Mouse (Mus musculus): Measurements from ENCODE around the gene Gm11115. TPM values are rescaled to one million over a fixed set of nuclear protein-coding genes. Genes with fewer than 3 reads are reported as not detected.

Gene Gm11115
- total RNA-seq (2015) (not detected in 2 replicates), total RNA-seq (2017) (not detected in 2 replicates)

- ATAC-seq (replicated peaks; ENCODE audit: poor library complexity): no peak
Measured at GRCm38 (mm10) chr5:88153999-88154398, at the start of gene Gm11115. TSS of gene Gm11115 (minus strand) at chr5:88154099.

GRCm38 (mm10) chr5:88111430-88111829 lies 42.5 kb downstream of the Gm11115 start, which contains the start of gene Gm11116:
TSS of gene Gm11116 (minus strand) at chr5:88111530.
- ATAC-seq (replicated peaks; ENCODE audit: poor library complexity): no peak

Other genes starting within 250 kb of the Gm11115 start
- not detected in 2 replicates for gene Csn3, start 228.5 kb downstream of the Gm11115 start, total RNA-seq (2015)
- not detected in 2 replicates for gene Csn3, start 228.5 kb downstream of the Gm11115 start, total RNA-seq (2017)
- gene 2310003L06Rik, start 184.6 kb downstream of the Gm11115 start, total RNA-seq (2015): not detected in 2 replicates
- gene 2310003L06Rik, start 184.6 kb downstream of the Gm11115 start, total RNA-seq (2017): not detected in 2 replicates
- gene Gm28434, start 184.6 kb downstream of the Gm11115 start, total RNA-seq (2015): not detected in 2 replicates
- not detected in 2 replicates for gene Gm28434, start 184.6 kb downstream of the Gm11115 start, total RNA-seq (2017)
- not detected in 2 replicates for gene Cabs1, start 174.7 kb downstream of the Gm11115 start, total RNA-seq (2015)
- not detected in 2 replicates for gene Cabs1, start 174.7 kb downstream of the Gm11115 start, total RNA-seq (2017)
- not detected in 2 replicates for gene Smr3a, start 151.6 kb downstream of the Gm11115 start, total RNA-seq (2015)
- gene Smr3a, start 151.6 kb downstream of the Gm11115 start, total RNA-seq (2017): not detected in 2 replicates
- gene Smr2, start 67.5 kb downstream of the Gm11115 start, total RNA-seq (2015): not detected in 2 replicates
- not detected in 2 replicates for gene Smr2, start 67.5 kb downstream of the Gm11115 start, total RNA-seq (2017)
- not detected in 2 replicates for gene Gm11116, start 42.6 kb downstream of the Gm11115 start, total RNA-seq (2015)
- gene Gm11116, start 42.6 kb downstream of the Gm11115 start, total RNA-seq (2017): not detected in 2 replicates
- not detected in 2 replicates for gene Gm7714, start 114.8 kb upstream of the Gm11115 start, total RNA-seq (2015)
- gene Gm7714, start 114.8 kb upstream of the Gm11115 start, total RNA-seq (2017): not detected in 2 replicates
- gene Prol1, start 163.2 kb upstream of the Gm11115 start, total RNA-seq (2015): not detected in 2 replicates
- not detected in 2 replicates for gene Prol1, start 163.2 kb upstream of the Gm11115 start, total RNA-seq (2017)
- not detected in 2 replicates for gene Amtn, start 222.0 kb upstream of the Gm11115 start, total RNA-seq (2015)
- gene Amtn, start 222.0 kb upstream of the Gm11115 start, total RNA-seq (2017): not detected in 2 replicates

Measured in megakaryocyte progenitor cell, adult 5-6 weeks (primary cell).